Mouse (Mus musculus) left cerebral cortex, postnatal 14 days (tissue): ENCODE data around the gene Igf2bp3. TPM values are rescaled to one million over a fixed set of nuclear protein-coding genes. Genes with fewer than 3 reads are reported as not detected.

Experiments
- DNase-seq, 2 experiments: peaks; one replicate each; pipeline ENCODE4 v3.0.0; 2021 to 2022; ENCODE audit warnings: low spot score in 2 of 2, mixed read lengths in 1 of 2
- intact Hi-C: fragments of 180-260 bp; cut with DNase I; formaldehyde crosslinking; loops from one replicate; pipeline ENCODE4 v1.15.1; 2025
- total RNA-seq, 2 experiments: library from RNA; stranded (reverse); gene quantifications; 2 replicates each; pipeline ENCODE4 v1.2.3; 2021

The Igf2bp3 gene
- total RNA-seq, 2 experiments from 2014 or later: 0.18 to 0.47 TPM

GRCm38 (mm10) chr6:49106746-49107500 lies 107.8 kb downstream of the Igf2bp3 start:
- intact Hi-C loops: no loop called here
- DNase-seq: no peak

DNA sequence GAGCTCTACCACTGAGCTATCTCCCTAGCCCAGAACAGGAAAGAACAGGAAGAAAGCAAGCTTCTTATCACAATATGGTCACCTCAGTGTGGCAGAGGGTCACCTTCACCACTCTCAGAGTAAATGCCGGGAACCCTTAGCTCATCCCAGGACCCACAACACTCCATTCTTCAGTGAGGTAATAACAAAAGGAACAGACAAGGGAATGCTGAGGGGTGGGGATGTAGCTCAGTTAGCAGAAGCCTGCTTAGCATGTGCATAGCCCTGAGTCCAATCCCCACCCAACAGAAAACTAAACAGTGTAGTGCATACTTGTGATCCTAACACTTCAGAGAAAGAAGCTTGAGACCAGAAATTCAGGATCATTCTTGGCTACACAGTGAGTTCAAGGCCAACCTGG lies 115.7 kb downstream of the Igf2bp3 start:
- DNase-seq: no peak
- intact Hi-C loops: no loop called here

DNA sequence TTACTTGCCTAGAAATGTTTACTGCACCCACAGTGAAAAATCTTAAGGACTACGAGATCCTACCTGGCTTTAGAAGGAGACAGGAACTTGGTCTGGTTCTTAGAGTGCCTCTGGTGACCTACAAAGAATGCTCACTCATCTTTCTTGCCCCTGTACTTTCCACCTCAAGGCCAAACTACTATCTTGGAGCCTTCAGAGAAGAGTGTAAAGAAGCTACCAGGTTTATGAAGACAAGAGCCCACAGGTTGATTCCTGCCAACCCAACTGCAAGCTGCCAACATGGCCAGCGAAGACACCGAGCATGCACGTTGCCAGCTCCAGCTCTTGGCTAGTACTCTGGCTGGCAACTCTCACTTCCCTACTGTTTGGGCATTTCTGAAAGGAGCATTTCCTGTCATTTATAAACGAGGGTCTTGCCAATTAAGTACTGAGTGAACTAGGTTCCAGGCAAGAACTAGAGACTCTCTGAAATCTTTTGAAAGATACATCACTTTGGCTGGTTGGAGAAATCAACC lies 117.1 kb downstream of the Igf2bp3 start:
- intact Hi-C loops: no loop called here
- DNase-seq: no peak

- DNase-seq: peak; percentile 67 to 72
- intact Hi-C loops: no loop called here
Measured at GRCm38 (mm10) chr6:49096933-49097461, 117.8 kb downstream of the Igf2bp3 start.

GRCm38 (mm10) chr6:49096421-49096820 lies 118.3 kb downstream of the Igf2bp3 start:
- peak; percentile 21 to 48 for DNase-seq
- intact Hi-C loops: no loop called here

DNA sequence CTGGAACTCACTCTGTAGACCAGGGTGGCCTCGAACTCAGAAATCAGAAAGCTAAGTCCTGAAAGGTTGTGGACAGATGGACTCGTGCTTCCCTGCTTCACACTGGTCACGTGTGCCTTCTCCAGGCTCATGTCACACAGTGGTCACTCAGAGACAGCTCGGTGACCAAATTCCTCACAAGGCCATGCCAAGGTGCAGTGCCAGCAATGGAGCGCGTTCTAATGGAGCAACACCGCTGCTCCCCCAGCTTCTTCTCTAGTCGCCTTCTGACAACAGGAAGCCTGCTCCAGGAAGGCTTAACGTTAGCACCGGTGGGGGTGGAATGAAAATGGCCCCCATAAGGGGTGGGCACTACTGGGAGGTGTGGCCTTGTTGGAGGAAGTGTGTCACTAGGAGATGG lies 119.8 kb downstream of the Igf2bp3 start:
- intact Hi-C loops: no loop called here
- DNase-seq: no peak

- DNase-seq: no peak
- intact Hi-C loops: no loop called here
Measured at GRCm38 (mm10) chr6:49083008-49083407, 131.7 kb downstream of the Igf2bp3 start.

GRCm38 (mm10) chr6:49079313-49079712 lies 135.4 kb downstream of the Igf2bp3 start:
- intact Hi-C loops: no loop called here
- no peak for DNase-seq

DNA sequence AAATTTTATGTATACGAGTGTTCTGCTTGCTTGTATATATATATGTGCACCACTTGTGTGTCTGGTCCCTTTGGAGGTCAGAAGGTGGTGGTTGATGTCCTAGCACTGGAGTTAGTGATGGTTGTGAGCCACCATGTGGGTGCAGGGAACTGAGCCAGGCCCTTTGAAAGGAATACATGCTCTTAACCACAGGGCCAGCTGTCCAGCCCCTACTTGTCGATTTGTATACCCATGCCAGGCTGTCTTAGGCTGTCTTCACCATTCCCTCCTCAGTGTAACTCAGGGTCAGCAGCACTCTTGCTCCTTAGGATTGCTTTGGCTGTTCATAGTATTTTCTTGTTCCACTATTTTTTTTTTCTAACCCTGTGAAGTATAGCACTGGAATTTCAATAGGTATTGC lies 136.9 kb downstream of the Igf2bp3 start:
- intact Hi-C loops: no loop called here
- no peak for DNase-seq

DNA sequence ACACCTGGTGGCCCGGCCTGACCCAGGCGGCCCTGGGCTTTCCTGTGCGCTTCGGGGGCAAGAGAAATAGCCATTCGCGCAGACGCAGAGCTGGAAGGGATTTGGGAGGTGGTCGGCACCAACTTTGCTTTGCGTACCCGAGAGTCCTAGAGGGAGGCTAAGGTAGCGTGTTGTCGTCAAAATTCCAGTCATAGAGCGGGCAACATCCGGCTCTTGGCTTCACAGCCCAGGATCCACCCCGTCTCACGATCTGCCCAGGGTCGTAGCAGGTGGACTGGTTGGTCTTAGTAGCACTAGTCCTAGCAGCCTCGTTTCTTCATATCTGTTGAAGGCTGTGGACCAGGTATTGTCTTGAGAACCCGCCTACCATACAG lies 140.7 kb downstream of the Igf2bp3 start:
- DNase-seq: no peak
- intact Hi-C loops: no loop called here

DNA sequence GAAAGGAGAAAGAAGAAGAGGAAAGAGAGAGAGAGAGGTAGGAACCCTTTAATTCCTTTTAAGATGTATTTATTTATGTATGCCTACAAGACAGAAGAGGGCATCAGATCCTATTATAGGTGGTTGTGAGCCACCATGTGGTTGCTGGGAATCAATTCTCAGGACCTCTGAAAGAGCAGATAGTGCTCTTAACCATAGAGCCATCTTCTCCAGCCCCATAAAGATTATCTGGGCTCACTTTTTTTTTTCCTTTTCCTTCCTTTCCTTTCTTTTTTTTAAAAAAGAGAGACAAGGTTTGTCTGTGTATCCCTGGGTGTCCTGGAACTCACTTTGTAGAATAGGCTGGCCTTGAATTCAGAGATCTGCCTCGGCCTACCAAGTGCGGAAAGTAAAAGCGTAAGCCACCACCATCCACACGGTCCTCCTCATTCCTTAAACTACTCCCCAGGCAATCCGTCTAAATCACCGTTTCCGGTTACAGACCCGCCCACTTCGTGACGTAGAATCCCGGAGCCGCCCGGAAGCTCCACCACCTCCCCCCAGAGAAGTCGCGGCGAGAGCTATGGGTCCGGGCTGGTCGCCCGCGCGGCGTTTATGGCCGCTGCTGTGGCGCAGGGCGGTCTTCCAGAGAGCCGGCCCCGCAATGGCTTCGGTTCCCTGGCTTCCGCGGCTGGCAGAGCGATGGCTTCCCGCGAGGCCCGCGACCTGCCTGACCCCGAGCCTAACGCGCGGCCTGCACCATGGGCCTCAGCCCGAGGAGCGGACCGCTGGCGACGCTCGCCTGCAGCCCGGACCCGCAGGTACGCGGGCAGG lies 141.2 kb downstream of the Igf2bp3 start, which contains the start of gene Malsu1:
TSS of gene Malsu1 (plus strand) at position 492 of the 813 bp plus-strand sequence.
- intact Hi-C loops: no loop called here
- peak; percentile 94 to 95 for DNase-seq

- no peak for DNase-seq
- intact Hi-C loops: no loop called here
Measured at GRCm38 (mm10) chr6:49068361-49068760, 146.4 kb downstream of the Igf2bp3 start.

- peak; percentile 68 to 79 for DNase-seq
- intact Hi-C loops: loop anchor here (2.0 to 10.0 kb wide), 3 partner anchors 135 to 337 kb away; partner anchors contain the start of gene Stk31
Measured at GRCm38 (mm10) chr6:49057053-49058021, 157.4 kb downstream of the Igf2bp3 start.

GRCm38 (mm10) chr6:49056009-49056408 lies 158.7 kb downstream of the Igf2bp3 start:
- intact Hi-C loops: loop anchor here (2.0 to 10.0 kb wide), 3 partner anchors 136 to 339 kb away; partner anchors contain the start of gene Stk31

GRCm38 (mm10) chr6:49055256-49055733 lies 159.5 kb downstream of the Igf2bp3 start:
- intact Hi-C loops: loop anchor here (5.0 to 10.0 kb wide), 2 partner anchors 137 to 340 kb away; partner anchors contain the start of gene Stk31
- peak; percentile 17 to 43 for DNase-seq

More at GRCm38 (mm10) chr6:49056009-49056408, 158.7 kb downstream of the Igf2bp3 start:
- no peak for DNase-seq

GRCm38 (mm10) chr6:49052191-49052590 lies 162.6 kb downstream of the Igf2bp3 start:
- DNase-seq: no peak
- intact Hi-C loops: loop anchor here (10.0 kb wide), 1 partner anchor 343 kb away; the partner anchor contains the start of gene Stk31

GRCm38 (mm10) chr6:49050677-49051410 lies 163.9 kb downstream of the Igf2bp3 start:
- DNase-seq: no peak
- intact Hi-C loops: loop anchor here (10.0 kb wide), 1 partner anchor 344 kb away; the partner anchor contains the start of gene Stk31

- no peak for DNase-seq
- intact Hi-C loops: no loop called here
Measured at GRCm38 (mm10) chr6:49048395-49048794, 166.4 kb downstream of the Igf2bp3 start.
